Mouse (Mus musculus): ENCODE data around the gene Gdpgp1. TPM values are rescaled to one million over a fixed set of nuclear protein-coding genes. Genes with fewer than 3 reads are reported as not detected.

Gene Gdpgp1
- polyA plus RNA-seq, 1 experiment = 3.9 TPM

- TF ChIP-seq CTCF (IDR thresholded peaks at IDR 0.05; ENCODE audit: borderline replicate concordance, insufficient read depth, low read depth, low read length) (no peak), POLR2A (IDR thresholded peaks at IDR 0.05; ENCODE audit: borderline replicate concordance, insufficient read depth, low read length) (no peak)
- WGBS = 87% methylated on average over 10 of the region's 10 CpGs
- no peak for DNase-seq
- Histone ChIP-seq H3K4me1 (ENCODE audit: control insufficient read depth, insufficient read depth, low read length) (no peaks in the 10 kb centered on the region), H3K27me3 (ENCODE audit: control insufficient read depth, insufficient read depth, low read length) (no peaks in the 10 kb centered on the region), H3K4me3 (replicated peaks; ENCODE audit: insufficient read depth, low read depth, low read length) (no peak overlapping the region), H3K27ac (ENCODE audit: insufficient read depth, low read length) (no peak overlapping the region)
These were observed 55.1 kb downstream of the Gdpgp1 start for GRCm38 (mm10) chr7:80287736-80288135.

Other genes starting within 250 kb of the Gdpgp1 start
- gene Zfp710, start 208.1 kb upstream of the Gdpgp1 start, polyA plus RNA-seq (2012; rRNA removed) = 10.9 and 11.0 TPM in 2 replicates
- 77.9 and 84.0 TPM in 2 replicates for gene Idh2, start 117.5 kb upstream of the Gdpgp1 start, polyA plus RNA-seq (2012; rRNA removed)
- 10.7 and 11.5 TPM in 2 replicates for gene Sema4b, start 46.0 kb upstream of the Gdpgp1 start, polyA plus RNA-seq (2012; rRNA removed)
- gene Cib1, start 52 bp upstream of the Gdpgp1 start, polyA plus RNA-seq (2012; rRNA removed) = 40.1 and 45.0 TPM in 2 replicates
- 0.69 and 0.98 TPM in 2 replicates for gene Ttll13, start 13.5 kb downstream of the Gdpgp1 start, polyA plus RNA-seq (2012; rRNA removed)
- gene Ngrn, start 28.4 kb downstream of the Gdpgp1 start, polyA plus RNA-seq (2012; rRNA removed) = 67.1 and 70.8 TPM in 2 replicates
- 30.9 and 31.5 TPM in 2 replicates for gene Vps33b, start 36.8 kb downstream of the Gdpgp1 start, polyA plus RNA-seq (2012; rRNA removed)
- 1.0 and 1.2 TPM in 2 replicates for gene Prc1, start 61.6 kb downstream of the Gdpgp1 start, polyA plus RNA-seq (2012; rRNA removed)
- gene Rccd1, start 91.6 kb downstream of the Gdpgp1 start, polyA plus RNA-seq (2012; rRNA removed) = 19.4 and 21.4 TPM in 2 replicates
- gene Unc45a, start 108.1 kb downstream of the Gdpgp1 start, polyA plus RNA-seq (2012; rRNA removed) = 81.8 and 97.8 TPM in 2 replicates
- 57.7 and 61.0 TPM in 2 replicates for gene Hddc3, start 110.2 kb downstream of the Gdpgp1 start, polyA plus RNA-seq (2012; rRNA removed)
- gene Man2a2, start 138.5 kb downstream of the Gdpgp1 start, polyA plus RNA-seq (2012; rRNA removed) = 167 and 188 TPM in 2 replicates
- gene Fes, start 155.1 kb downstream of the Gdpgp1 start, polyA plus RNA-seq (2012; rRNA removed) = 4.2 and 4.9 TPM in 2 replicates
- gene Furin, start 172.6 kb downstream of the Gdpgp1 start, polyA plus RNA-seq (2012; rRNA removed) = 34.4 and 37.3 TPM in 2 replicates